Mouse (Mus musculus) lung, postnatal 0 days (tissue): ENCODE data around the gene Hspa1l. TPM values are rescaled to one million over a fixed set of nuclear protein-coding genes. Genes with fewer than 3 reads are reported as not detected.
A peak's percentile ranks its signal among the peaks of the same experiment; 100 is the strongest.
"Not testable (repeated sequence)": the region's sequence is repeated elsewhere in the genome, so short reads cannot be mapped to it uniquely, and the experiment has no call there.

Experiments
- ATAC-seq: fragments of 200-750 bp; cut with Nextera tagmentation; 2 replicates; pipeline ENCODE4 v1.8.0; 2017; ENCODE audit warnings: moderate library complexity
- DNase-seq: peaks from one replicate; pipeline ENCODE4 v3.0.0-alpha.2; 2016; ENCODE audit warnings: low spot score
- H3K27ac ChIP-seq: fragments of 300-500 bp; sonication (generic); 2 replicates; pipeline ENCODE4 v1.5.1; 2014; ENCODE audit warnings: antibody characterized with exemption, mild to moderate bottlenecking, low read length, mixed read lengths
- H3K27me3 ChIP-seq: fragments of 300-500 bp; sonication (generic); replicated peaks from 2 replicates; pipeline ENCODE4 v1.6.1; 2014; ENCODE audit warnings: low read length, mixed read lengths; ENCODE audit not compliant: insufficient read depth
- H3K36me3 ChIP-seq: fragments of 300-500 bp; sonication (generic); 2 replicates; pipeline ENCODE4 v1.6.1; 2014; ENCODE audit warnings: low read length, mixed read lengths; ENCODE audit not compliant: insufficient read depth
- H3K4me1 ChIP-seq: fragments of 300-500 bp; sonication (generic); 2 replicates; pipeline ENCODE4 v1.6.1; 2014; ENCODE audit warnings: antibody characterized with exemption, low read depth, low read length, mixed read lengths; ENCODE audit not compliant: insufficient read depth
- H3K4me2 ChIP-seq: fragments of 300-500 bp; sonication (generic); replicated peaks from 2 replicates; pipeline ENCODE4 v1.6.1; 2014; ENCODE audit warnings: low read depth, mild to moderate bottlenecking, low read length, moderate library complexity, mixed read lengths
- H3K4me3 ChIP-seq: fragments of 300-500 bp; sonication (generic); 2 replicates; pipeline ENCODE4 v1.5.1; 2014; ENCODE audit warnings: low read depth, low read length
- H3K9ac ChIP-seq: fragments of 300-500 bp; sonication (generic); replicated peaks from 2 replicates; pipeline ENCODE4 v1.6.1; 2014; ENCODE audit warnings: low read depth, mild to moderate bottlenecking
- H3K9me3 ChIP-seq: fragments of 300-500 bp; sonication (generic); 2 replicates; pipeline ENCODE4 v1.6.1; 2016; ENCODE audit warnings: low read length, mixed read lengths
- CTCF ChIP-seq: IDR thresholded peaks from 2 replicates; pipeline ENCODE4 v1.5.1; 2016; ENCODE audit warnings: antibody characterized with exemption, mild to moderate bottlenecking
- EP300 ChIP-seq: IDR thresholded peaks from 2 replicates; pipeline ENCODE4 v1.6.1; 2016; ENCODE audit warnings: antibody characterized with exemption, mild to moderate bottlenecking, control low read depth
- WGBS: fragments of 180-500 bp; shearing (Covaris S2); extraction: QIAGEN DNeasy Blood & Tissue Kit; methylation state at CpG from one replicate; pipeline ENCODE4 v1.1.7; 2014; 5-methylcytosine and 5-hydroxymethylcytosine counted together
- polyA plus RNA-seq: library from polyadenylated mRNA; unstranded; fragments of >200 nt; fragmentation: Nextera tagmentation; extraction: Ambion mirVana; gene quantifications from 2 replicates; pipeline ENCODE4 v1.2.1, GENCODE M21; 2015

Gene Hspa1l
- polyA plus RNA-seq = 0.70 and 0.79 TPM in 2 replicates

DNA sequence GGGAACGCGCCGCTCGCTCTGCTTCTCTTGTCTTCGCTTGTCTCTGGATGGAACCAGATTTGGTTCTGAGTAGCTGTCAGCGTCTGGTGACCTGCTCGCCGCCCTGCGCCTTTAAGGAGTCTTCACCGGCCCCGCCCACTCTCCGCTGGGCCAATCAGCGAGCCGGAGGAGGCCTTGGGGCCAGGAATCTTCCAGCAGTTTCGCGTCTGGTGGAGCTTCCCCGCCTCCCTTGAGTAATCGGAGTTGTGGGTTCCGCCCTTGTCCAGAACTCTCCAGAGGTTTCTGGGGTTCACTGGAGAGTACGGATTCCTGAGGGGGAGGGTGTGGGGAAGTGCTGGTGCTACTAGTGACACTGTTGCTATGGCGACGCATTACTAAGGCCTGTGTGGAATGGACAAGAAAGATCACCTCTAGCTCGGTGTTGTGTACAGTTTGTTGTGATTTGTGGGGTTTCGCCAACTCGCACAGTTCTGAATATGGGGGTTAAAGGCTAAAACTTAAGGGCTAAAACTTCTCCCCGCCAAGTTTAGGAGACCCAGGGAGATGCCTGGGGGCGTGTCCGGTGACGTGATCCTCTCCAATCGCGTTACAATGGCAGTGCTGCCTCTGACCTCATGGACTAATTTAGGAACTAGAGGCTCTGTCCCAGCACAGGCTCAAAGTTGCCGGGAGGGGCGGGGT, at the start of gene Hspa1l, which contains the start of gene Hspa1a:
Gene Hspa1l, plus strand, starts transcription at position 635 of the 681 bp plus-strand sequence.
Gene Hspa1a, minus strand, starts transcription at position 88 of the 681 bp plus-strand sequence.
- H3K9me3 ChIP-seq, H3K27me3 ChIP-seq, H3K36me3 ChIP-seq, H3K4me1 ChIP-seq: not testable (repeated sequence)
- Histone ChIP-seq H3K9ac (0 out of 2 replicates have a peak within 1 kb of the TSS, but pooled peaks have one; percentile 20), H3K4me3 (peak within 1 kb of the TSS; percentile 27), H3K4me2 (peak within 1 kb of the TSS; percentile 55), H3K27ac (peak within 1 kb of the TSS; percentile 48)
- DNase-seq (peak; percentile 97), ATAC-seq (peak; percentile 97)
- 2% methylated on average over 24 of the region's 33 CpGs for WGBS
- TF ChIP-seq EP300 = 0 out of 2 replicates have a peak, but pooled peaks have one; percentile 20

DNA sequence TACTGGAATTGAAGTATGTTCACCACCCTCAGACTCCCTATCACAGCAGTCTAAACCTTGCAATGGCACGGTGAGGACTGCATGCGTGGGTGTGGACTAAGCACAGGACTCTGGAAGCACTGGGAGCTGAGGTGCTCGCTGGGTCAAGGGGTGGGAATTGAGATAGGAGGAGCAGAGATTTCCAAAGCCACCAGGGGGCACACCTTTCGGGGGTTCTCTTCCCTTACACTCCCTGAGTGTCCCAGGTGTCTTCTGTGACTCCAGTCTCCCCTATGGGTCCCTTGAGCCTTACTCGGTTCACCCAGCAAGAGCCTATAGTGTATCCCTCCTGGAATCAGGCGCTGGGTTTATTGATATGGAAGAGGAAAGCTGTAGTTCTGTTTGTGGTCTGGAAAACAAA, 49.6 kb upstream of the Hspa1l start:
- Histone ChIP-seq H3K9me3 (no peaks in the 10 kb centered on the region), H3K4me2 (no peak overlapping the region), H3K4me1 (no peaks in the 10 kb centered on the region), H3K27ac (no peak overlapping the region), H3K36me3 (no peaks in the 10 kb centered on the region), H3K27me3 (no peaks in the 10 kb centered on the region), H3K9ac (no peak overlapping the region), H3K4me3 (no peak overlapping the region)
- 55% methylated on average over 6 of the region's 6 CpGs for WGBS
- DNase-seq (no peak), ATAC-seq (no peak)
- TF ChIP-seq EP300 = no peak
- TF ChIP-seq CTCF = peak; percentile 34; the same call in 1 of the 2 replicates

DNA sequence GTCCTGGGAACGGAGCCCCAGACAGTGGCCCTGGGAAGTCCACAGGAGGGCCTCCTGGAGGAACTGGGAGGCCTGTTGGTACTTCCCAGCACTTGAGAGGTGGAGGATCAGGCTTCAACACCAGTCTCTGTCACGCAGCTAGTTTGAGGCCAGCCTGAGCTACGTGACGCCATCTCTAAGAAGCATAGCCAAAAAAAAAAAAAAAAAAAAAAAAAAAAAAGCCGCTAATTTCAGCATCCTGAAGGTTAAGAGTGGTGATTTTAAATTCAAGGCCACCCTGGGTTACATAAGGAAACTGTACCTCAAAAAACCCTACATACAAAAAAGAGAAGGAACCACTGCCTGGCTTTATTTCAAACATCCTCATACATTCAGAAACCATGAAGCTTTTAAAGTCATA, 48.2 kb upstream of the Hspa1l start:
- ATAC-seq (no peak), DNase-seq (no peak)
- TF ChIP-seq EP300 (no peak), CTCF (no peak)
- Histone ChIP-seq H3K4me1 (no peaks in the 10 kb centered on the region), H3K36me3 (no peaks in the 10 kb centered on the region), H3K4me3 (no peak overlapping the region), H3K9ac (no peak overlapping the region), H3K27me3 (no peaks in the 10 kb centered on the region), H3K9me3 (no peaks in the 10 kb centered on the region), H3K27ac (no peak overlapping the region), H3K4me2 (no peak overlapping the region)
- WGBS = 62% methylated on average over 5 of the region's 5 CpGs

DNA sequence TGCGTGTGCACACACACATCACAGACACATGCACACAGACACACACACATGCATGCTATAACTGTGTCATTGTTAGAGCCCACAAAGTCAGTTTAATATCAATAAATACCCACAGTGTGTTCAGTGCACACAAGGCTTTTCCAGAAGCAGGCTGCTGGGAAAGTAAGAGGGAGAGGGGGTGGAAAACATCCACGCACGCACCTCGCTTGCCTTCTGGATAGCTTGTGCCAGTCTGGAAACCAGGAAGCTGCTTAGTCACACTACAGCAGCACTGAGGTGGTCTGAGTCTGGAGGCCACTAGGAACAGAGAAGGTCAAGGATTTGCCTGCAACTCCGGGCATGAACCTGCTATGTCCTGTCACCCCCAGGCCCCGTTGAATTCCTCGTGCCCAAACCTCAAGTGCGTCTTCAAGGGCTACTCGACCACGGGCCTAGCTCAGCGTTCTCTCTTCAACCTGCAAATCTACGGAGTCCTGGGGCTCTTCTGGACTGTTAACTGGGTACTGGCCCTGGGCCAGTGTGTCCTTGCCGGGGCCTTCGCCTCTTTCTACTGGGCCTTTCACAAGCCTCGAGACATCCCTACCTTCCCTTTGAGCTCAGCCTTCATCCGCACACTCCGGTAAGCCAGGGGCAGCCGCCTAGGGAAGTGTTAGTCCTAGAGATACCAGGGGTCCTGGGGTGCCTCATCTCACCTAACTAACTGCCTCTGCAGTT, 45.0 kb upstream of the Hspa1l start:
- TF ChIP-seq CTCF (no peak), EP300 (no peak)
- ATAC-seq (peak; percentile 11; the same call in 1 of the 2 replicates), DNase-seq (peak; percentile 60)
- Histone ChIP-seq H3K9me3 (no peaks in the 10 kb centered on the region), H3K36me3 (no peaks in the 10 kb centered on the region), H3K4me2 (no peak overlapping the region), H3K4me1 (peaks cover 7% of the 10 kb centered on the region; the same call in 1 of the 2 replicates), H3K4me3 (no peak overlapping the region), H3K9ac (0 out of 2 replicates have a peak overlapping the region, but pooled peaks have one; percentile 12), H3K27ac (peak overlapping the region; percentile 26; the same call in 1 of the 2 replicates), H3K27me3 (no peaks in the 10 kb centered on the region)
- 59% methylated on average over 18 of the region's 18 CpGs for WGBS

DNA sequence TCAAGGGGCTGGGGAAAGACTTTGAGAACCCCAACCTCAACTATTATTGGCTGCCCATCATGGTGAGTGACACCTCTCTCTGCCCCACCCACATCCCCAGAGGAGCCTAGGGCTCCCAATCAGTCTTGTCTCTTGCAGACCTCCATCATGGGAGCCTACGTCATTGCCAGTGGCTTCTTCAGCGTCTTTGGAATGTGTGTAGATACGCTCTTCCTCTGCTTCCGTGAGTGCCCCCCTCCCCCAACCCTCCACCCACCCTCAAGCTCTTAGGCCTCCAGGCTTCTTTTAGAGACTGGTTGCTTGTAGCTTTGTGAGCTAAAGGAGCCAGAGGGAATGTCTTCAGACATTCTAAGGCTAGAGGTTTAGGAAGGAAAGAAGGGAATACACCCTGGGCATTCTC, 43.7 kb upstream of the Hspa1l start:
- Histone ChIP-seq H3K27ac (no peak overlapping the region), H3K36me3 (no peaks in the 10 kb centered on the region), H3K9me3 (no peaks in the 10 kb centered on the region), H3K4me1 (peaks cover 7% of the 10 kb centered on the region; the same call in 1 of the 2 replicates), H3K4me2 (no peak overlapping the region), H3K4me3 (no peak overlapping the region), H3K9ac (no peak overlapping the region), H3K27me3 (no peaks in the 10 kb centered on the region)
- DNase-seq (no peak), ATAC-seq (no peak)
- WGBS = 36% methylated on average over 4 of the region's 4 CpGs
- TF ChIP-seq CTCF (no peak), EP300 (no peak)

DNA sequence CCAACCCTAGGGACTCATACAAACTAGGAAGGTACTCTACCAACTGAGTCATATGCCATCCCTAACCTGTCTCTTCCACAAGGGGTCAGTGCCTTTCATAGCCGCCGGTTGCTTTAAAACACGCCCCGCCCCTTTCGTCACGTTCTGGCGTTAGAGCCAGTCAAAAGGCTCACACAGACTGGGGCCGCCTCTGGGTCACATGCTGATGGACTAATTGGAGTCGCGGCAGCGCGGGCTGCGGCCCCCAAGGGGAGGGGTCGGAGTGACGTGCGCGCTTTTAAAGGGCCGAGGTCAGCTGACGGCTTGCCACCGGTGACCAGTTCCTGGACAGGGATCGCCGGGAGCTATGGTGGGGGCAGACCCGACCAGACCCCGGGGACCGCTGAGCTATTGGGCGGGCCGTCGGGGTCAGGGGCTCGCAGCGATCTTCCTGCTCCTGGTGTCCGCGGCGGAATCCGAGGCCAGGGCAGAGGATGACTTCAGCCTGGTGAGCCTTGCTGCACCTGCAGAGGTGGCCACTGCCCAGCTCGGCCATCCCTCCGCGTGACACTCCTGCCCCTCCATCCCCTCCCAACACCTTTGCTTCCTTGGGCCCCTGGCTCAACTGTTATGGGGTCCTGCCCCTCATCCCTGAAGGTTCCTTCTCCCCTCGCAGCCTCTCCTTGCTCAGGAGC, 41.3 kb upstream of the Hspa1l start, which contains the start of gene Neu1:
Gene Neu1, plus strand, starts transcription at position 193 of the 674 bp plus-strand sequence.
- peak within 1 kb of the TSS; percentile 40; the same call in 1 of the 2 replicates for H3K27ac ChIP-seq
- ATAC-seq (peak; percentile 99), DNase-seq (peak; percentile 99)
- peak within 1 kb of the TSS; percentile 55 for H3K9ac ChIP-seq
- no peaks in the 10 kb centered on the region for H3K27me3 ChIP-seq
- H3K9me3 ChIP-seq = no peaks in the 10 kb centered on the region
- peak; percentile 85 for TF ChIP-seq CTCF
- peak; percentile 44; the same call in 1 of the 2 replicates for TF ChIP-seq EP300
- WGBS = 0% methylated on average over 37 of the region's 38 CpGs
- peak within 1 kb of the TSS; percentile 60 for H3K4me3 ChIP-seq
- H3K4me1 ChIP-seq = peaks cover 7% of the 10 kb centered on the region; the same call in 1 of the 2 replicates
- 0 out of 2 replicates have a peak, but pooled peaks cover 2% of the 10 kb centered on the region for H3K36me3 ChIP-seq
- peak within 1 kb of the TSS; percentile 91 for H3K4me2 ChIP-seq
